Mouse (Mus musculus) T-helper 17 cell (primary cell): ENCODE measurements around the gene Spag9.

Experiments used
- in situ Hi-C, 2 experiments: fragments of 300-600 bp; cut with MboI, MseI; formaldehyde crosslinking; loops; 1 replicate in 1 of 2; 2 replicates in 1 of 2; pipeline ENCODE4 v1.15.1; 2025; ENCODE audit warnings: high pct_unique_total_duplicates in 2 of 2

Spag9 gene

GRCm38 (mm10) chr11:94146733-94147485 is 151.0 kb downstream of the Spag9 start:
- in situ Hi-C loops, result loop anchor here in 1 of 2 experiments (25.0 kb wide), 1 partner anchor 340 kb away; the partner anchor contains the start of genes Epn3 and Spata20

GRCm38 (mm10) chr11:94148105-94148696 is 152.3 kb downstream of the Spag9 start:
- in situ Hi-C loops, result loop anchor here in 1 of 2 experiments (25.0 kb wide), 1 partner anchor 339 kb away; the partner anchor contains the start of genes Epn3 and Spata20

GRCm38 (mm10) chr11:94148931-94149491 is 153.1 kb downstream of the Spag9 start:
- in situ Hi-C loops, result loop anchor here in 1 of 2 experiments (25.0 kb wide), 1 partner anchor 338 kb away; the partner anchor contains the start of genes Epn3 and Spata20

GRCm38 (mm10) chr11:94149509-94150259 is 153.8 kb downstream of the Spag9 start:
- in situ Hi-C loops, result loop anchor here in 1 of 2 experiments (25.0 kb wide), 1 partner anchor 338 kb away; the partner anchor contains the start of genes Epn3 and Spata20

- in situ Hi-C loops, result no loop called here
These were observed 154.9 kb downstream of the Spag9 start for GRCm38 (mm10) chr11:94150519-94151470.

- in situ Hi-C loops, result no loop called here
These were observed 158.3 kb downstream of the Spag9 start for GRCm38 (mm10) chr11:94154201-94154600.

GRCm38 (mm10) chr11:94158521-94158920 is 162.6 kb downstream of the Spag9 start:
- in situ Hi-C loops, result no loop called here

GRCm38 (mm10) chr11:94159066-94159880 is 163.4 kb downstream of the Spag9 start:
- in situ Hi-C loops, result no loop called here

- in situ Hi-C loops, result no loop called here
These were observed 164.1 kb downstream of the Spag9 start for GRCm38 (mm10) chr11:94159911-94160415.

GRCm38 (mm10) chr11:94160443-94161266 is 164.8 kb downstream of the Spag9 start:
- in situ Hi-C loops, result no loop called here

GRCm38 (mm10) chr11:94161267-94161646 is 165.4 kb downstream of the Spag9 start:
- in situ Hi-C loops, result no loop called here

GRCm38 (mm10) chr11:94161867-94162581 is 166.1 kb downstream of the Spag9 start:
- in situ Hi-C loops, result no loop called here

- in situ Hi-C loops, result no loop called here
These were observed 167.3 kb downstream of the Spag9 start for GRCm38 (mm10) chr11:94163005-94163767.

- in situ Hi-C loops, result no loop called here
These were observed 169.9 kb downstream of the Spag9 start for GRCm38 (mm10) chr11:94165745-94166144.

GRCm38 (mm10) chr11:94168238-94168637 is 172.3 kb downstream of the Spag9 start:
- in situ Hi-C loops, result no loop called here

GRCm38 (mm10) chr11:94169596-94169995 is 173.7 kb downstream of the Spag9 start:
- in situ Hi-C loops, result no loop called here

GRCm38 (mm10) chr11:94171691-94172090 is 175.8 kb downstream of the Spag9 start:
- in situ Hi-C loops, result loop anchor here in 1 of 2 experiments (5.0 kb wide), 1 partner anchor 34 kb away; no protein-coding TSS in a partner anchor
